In the genomic region with DNA sequence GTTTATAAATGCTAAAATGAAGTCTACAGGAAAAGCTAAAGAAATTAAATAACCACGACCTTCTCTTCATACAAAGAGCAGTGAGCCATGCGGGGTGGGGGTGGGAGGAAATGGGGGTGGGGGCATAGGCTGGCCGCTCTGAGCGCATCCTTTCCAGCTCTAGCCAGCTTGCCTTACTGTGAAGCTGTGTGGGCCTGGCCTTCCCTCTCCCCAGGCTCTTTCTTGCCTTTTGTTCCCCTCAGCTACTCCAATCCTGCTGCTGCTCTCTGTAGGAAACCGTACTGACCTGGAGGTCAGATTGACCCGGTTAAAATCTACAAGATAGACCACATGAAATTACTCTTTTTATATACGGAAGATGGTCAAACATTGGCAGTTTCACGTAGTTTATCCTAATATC, we compare ENCODE assay signal across 14 mouse cellular contexts.
A peak's percentile ranks its signal among the peaks of the same experiment; 100 is the strongest.
DNase-seq lines count a peak whose midpoint lies in the region; ATAC-seq lines count a peak whose summit lies in the region.
"Had no signal": no experiment of that assay in that cellular context is flagged by ENCODE, and none has a peak within 500 bp of the region (broad histone marks: within the 10 kb centered on the region; RNA-seq: fewer than 3 reads in every experiment).

No protein-coding gene starts in this region.

- H3K36me3 ChIP-seq in hindbrain, embryonic 11.5 days (ENCODE audit: control insufficient read depth, insufficient read depth, low read length): no peaks in the 10 kb centered on the region
- no peaks in the 10 kb centered on the region for H3K36me3 ChIP-seq in hindbrain, embryonic 16.5 days (ENCODE audit: control insufficient read depth, insufficient read depth, low read length)
- H3K36me3 ChIP-seq: embryonic facial prominence, embryonic 13.5 days had no signal

- no peak overlapping the region for H3K4me3 ChIP-seq in hindbrain, embryonic 11.5 days (ENCODE audit: low read depth, low read length)
- H3K4me3 ChIP-seq in hindbrain, embryonic 16.5 days (ENCODE audit: low read length): no peak overlapping the region
- H3K4me3 ChIP-seq: embryonic facial prominence, embryonic 13.5 days had no signal

- H3K9me3 ChIP-seq in hindbrain, embryonic 11.5 days (ENCODE audit: control insufficient read depth, low read length): no peaks in the 10 kb centered on the region
- peaks cover 3% of the 10 kb centered on the region for H3K9me3 ChIP-seq in hindbrain, embryonic 16.5 days (ENCODE audit: control insufficient read depth, low read length)

- no peak overlapping the region for H3K27ac ChIP-seq in hindbrain, embryonic 11.5 days (ENCODE audit: low read depth, low read length)
- H3K27ac ChIP-seq in hindbrain, embryonic 16.5 days (ENCODE audit: low read depth, low read length): no peak overlapping the region
- H3K27ac ChIP-seq: embryonic facial prominence, embryonic 13.5 days; liver, embryonic 14.5 days; macrophage had no signal

- H3K9ac ChIP-seq in hindbrain, embryonic 11.5 days (ENCODE audit: low read depth, low read length): peak overlapping the region; percentile 4; the same call in 1 of the 2 replicates
- H3K9ac ChIP-seq in hindbrain, embryonic 16.5 days (ENCODE audit: low read depth, low read length): no peak overlapping the region
- H3K9ac ChIP-seq: embryonic facial prominence, embryonic 13.5 days; liver, embryonic 14.5 days had no signal

- H3K4me2 ChIP-seq in hindbrain, embryonic 11.5 days (replicated peaks; ENCODE audit: low read depth, low read length): no peak overlapping the region
- no peak overlapping the region for H3K4me2 ChIP-seq in hindbrain, embryonic 16.5 days (ENCODE audit: low read length)
- H3K4me2 ChIP-seq: embryonic facial prominence, embryonic 13.5 days had no signal

- ATAC-seq in hindbrain, embryonic 11.5 days (ENCODE audit: low FRiP score): no peak
- no peak for ATAC-seq in hindbrain, embryonic 16.5 days

- peaks cover 16% of the 10 kb centered on the region for H3K4me1 ChIP-seq in hindbrain, embryonic 11.5 days (replicated peaks; ENCODE audit: control insufficient read depth, insufficient read depth, low read length)
- peaks cover 21% of the 10 kb centered on the region for H3K4me1 ChIP-seq in hindbrain, embryonic 16.5 days (ENCODE audit: control insufficient read depth, insufficient read depth, low read depth, low read length)

- 9% methylated on average over 8 of the region's 8 CpGs for WGBS in hindbrain, embryonic 11.5 days
- 13% methylated on average over 8 of the region's 8 CpGs for WGBS in hindbrain, embryonic 16.5 days

- peaks cover 9% of the 10 kb centered on the region; the same call in 1 of the 2 replicates for H3K27me3 ChIP-seq in hindbrain, embryonic 11.5 days (ENCODE audit: control insufficient read depth, insufficient read depth, low read length)
- H3K27me3 ChIP-seq in hindbrain, embryonic 16.5 days (replicated peaks; ENCODE audit: control insufficient read depth, insufficient read depth, low read length): 0 out of 2 replicates have a peak, but pooled peaks cover under 1% of the 10 kb centered on the region
- H3K27me3 ChIP-seq: embryonic facial prominence, embryonic 13.5 days had no signal

- DNase-seq in hindbrain, embryonic 11.5 days (ENCODE audit: low spot score): peak; percentile 37
- peak; percentile 12 for DNase-seq in thymus, postnatal 14 days
- no peak for DNase-seq in thymus, postnatal 36 days
- DNase-seq in embryo, embryonic 9.5 days (ENCODE audit: extremely low spot score): peak; percentile 42
- no peak for DNase-seq in frontal cortex, adult 2 months (ENCODE audit: extremely low spot score in 1 of 2, low spot score in 1 of 2)
- DNase-seq in right cerebral cortex, postnatal 14 days: no peak
- DNase-seq: cerebellum, adult 11-12 months; heart, adult 18-20 months; heart, postnatal 4 days; kidney, adult 2 months had no signal

Comparison
In these comparisons a context has a peak if more than half of its experiments do, and no peak if none do; other contexts are left out.
1. DNase-seq: peak in hindbrain, embryonic 11.5 days (single experiment), thymus, postnatal 14 days (single experiment) and embryo, embryonic 9.5 days (single experiment); none in thymus, postnatal 36 days (0 of 2), frontal cortex, adult 2 months (0 of 2) and right cerebral cortex, postnatal 14 days (single experiment).